Mouse (Mus musculus): ENCODE results near the gene Nrgn. TPM values are rescaled to one million over a fixed set of nuclear protein-coding genes. Genes with fewer than 3 reads are reported as not detected.

Gene Nrgn
- polyA plus RNA-seq, 1 experiment from 2014 or later = 2.0 TPM

- Histone ChIP-seq H3K36me3 (ENCODE audit: poor library complexity, severe bottlenecking) (no peaks in the 10 kb centered on the region), H3K27ac (no peak overlapping the region), H3K9ac (no peak overlapping the region), H3K9me3 (replicated peaks) (no peaks in the 10 kb centered on the region), H3K4me1 (peaks cover 20% of the 10 kb centered on the region), H3K27me3 (peaks cover 74% of the 10 kb centered on the region), H3K4me3 (no peak overlapping the region), H3K4me2 (no peak overlapping the region)
- no peak for ATAC-seq
- 58% methylated on average over 1 of the region's 1 CpGs for WGBS
Observed at GRCm38 (mm10) chr9:37550435-37550834, 2.3 kb downstream of the Nrgn start.

GRCm38 (mm10) chr9:37546889-37547288 lies 5.8 kb downstream of the Nrgn start:
- no peak overlapping the region for H3K27ac ChIP-seq
- H3K27me3 ChIP-seq = peaks cover 62% of the 10 kb centered on the region
- no peaks in the 10 kb centered on the region for H3K9me3 ChIP-seq (replicated peaks)
- H3K36me3 ChIP-seq (ENCODE audit: poor library complexity, severe bottlenecking) = no peaks in the 10 kb centered on the region
- peaks cover 17% of the 10 kb centered on the region for H3K4me1 ChIP-seq
- no peak for ATAC-seq
- WGBS = 76% methylated on average over 1 of the region's 1 CpGs
- no peak overlapping the region for H3K9ac ChIP-seq
- no peak overlapping the region for H3K4me2 ChIP-seq
- H3K4me3 ChIP-seq = no peak overlapping the region

GRCm38 (mm10) chr9:37545847-37546452 lies 6.8 kb downstream of the Nrgn start:
- peaks cover 14% of the 10 kb centered on the region for H3K4me1 ChIP-seq
- no peak overlapping the region for H3K27ac ChIP-seq
- H3K27me3 ChIP-seq = peaks cover 52% of the 10 kb centered on the region
- H3K4me2 ChIP-seq = peak overlapping the region; percentile 8; the same call in 1 of the 2 replicates
- H3K4me3 ChIP-seq = no peak overlapping the region
- H3K36me3 ChIP-seq (ENCODE audit: poor library complexity, severe bottlenecking) = no peaks in the 10 kb centered on the region
- H3K9me3 ChIP-seq (replicated peaks) = no peaks in the 10 kb centered on the region
- no peak for ATAC-seq
- 15% methylated on average over 27 of the region's 27 CpGs for WGBS
- no peak overlapping the region for H3K9ac ChIP-seq

DNA sequence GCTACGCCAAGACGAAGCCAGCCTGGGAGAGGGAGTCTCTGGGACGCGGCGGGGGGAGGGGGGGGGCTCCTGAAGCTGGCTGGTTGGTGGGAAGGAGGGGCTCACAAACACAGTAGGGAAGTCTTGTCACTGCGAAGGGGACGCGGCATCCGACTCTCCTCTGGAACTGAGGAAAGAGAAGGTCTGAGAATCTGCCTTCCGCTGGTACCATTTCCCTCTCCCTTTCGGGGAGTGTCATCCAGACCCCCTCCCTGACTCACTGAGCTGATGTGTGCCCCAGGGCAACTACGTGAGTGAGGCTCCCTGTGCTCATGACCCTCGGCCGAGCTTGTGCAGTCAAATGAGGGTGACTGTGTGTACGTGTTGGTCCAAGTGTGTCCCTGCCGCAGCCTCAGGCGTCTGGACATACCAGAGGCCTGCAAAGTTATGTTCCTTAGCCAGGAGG lies 7.5 kb downstream of the Nrgn start:
- Histone ChIP-seq H3K9ac (no peak overlapping the region), H3K9me3 (replicated peaks) (no peaks in the 10 kb centered on the region), H3K4me2 (peak overlapping the region; percentile 61), H3K27ac (no peak overlapping the region), H3K4me3 (peak overlapping the region; percentile 33), H3K4me1 (peaks cover 14% of the 10 kb centered on the region), H3K36me3 (ENCODE audit: poor library complexity, severe bottlenecking) (no peaks in the 10 kb centered on the region), H3K27me3 (peaks cover 45% of the 10 kb centered on the region)
- peak; percentile 66 for ATAC-seq
- 6% methylated on average over 17 of the region's 17 CpGs for WGBS

DNA sequence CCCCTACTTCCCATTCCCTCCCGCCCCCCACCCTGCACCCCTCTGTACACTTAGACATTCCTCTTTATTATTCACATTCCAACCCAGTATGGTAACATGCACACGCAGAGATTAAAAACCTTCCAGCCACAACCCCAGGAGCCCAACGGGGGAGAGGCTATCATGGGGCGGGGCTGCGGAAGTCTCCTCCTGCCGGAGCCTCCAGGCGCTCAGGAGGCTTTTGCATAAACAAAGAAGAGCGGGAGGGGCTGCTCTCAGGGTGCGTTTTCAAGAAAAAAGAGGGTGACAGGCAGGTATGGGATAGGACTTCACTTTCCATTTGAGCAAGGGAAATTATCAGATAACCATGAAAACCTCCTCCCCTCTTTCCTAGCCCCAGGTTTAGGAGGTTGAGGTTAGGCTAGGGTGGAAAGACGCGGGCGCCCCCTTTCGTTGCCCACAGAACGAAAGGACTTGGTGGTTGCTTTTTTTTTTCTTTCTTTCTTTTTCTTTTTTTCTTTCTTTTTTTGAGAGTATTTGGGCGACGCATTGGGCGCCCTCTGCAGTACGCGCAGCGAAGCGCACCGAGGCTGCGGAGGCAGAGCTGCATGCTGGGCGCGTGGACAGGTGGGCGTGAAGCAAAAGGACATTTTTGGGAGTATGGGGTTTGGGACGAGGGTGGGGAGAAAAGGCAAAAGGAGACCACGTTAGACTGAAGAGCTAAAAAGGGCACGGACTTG lies 8.1 kb downstream of the Nrgn start:
- Histone ChIP-seq H3K27ac (no peak overlapping the region), H3K4me2 (peak overlapping the region; percentile 61), H3K4me1 (peaks cover 14% of the 10 kb centered on the region), H3K27me3 (peaks cover 39% of the 10 kb centered on the region), H3K4me3 (peak overlapping the region; percentile 33), H3K9me3 (replicated peaks) (no peaks in the 10 kb centered on the region), H3K9ac (peak overlapping the region; percentile 34; the same call in 1 of the 2 replicates), H3K36me3 (ENCODE audit: poor library complexity, severe bottlenecking) (no peaks in the 10 kb centered on the region)
- under 1% methylated on average over 29 of the region's 29 CpGs for WGBS
- peak; percentile 74 for ATAC-seq

- Histone ChIP-seq H3K4me3 (peak overlapping the region; percentile 33), H3K9ac (no peak overlapping the region), H3K27ac (no peak overlapping the region), H3K4me2 (peak overlapping the region; percentile 61), H3K9me3 (replicated peaks) (no peaks in the 10 kb centered on the region), H3K27me3 (peaks cover 32% of the 10 kb centered on the region), H3K36me3 (ENCODE audit: poor library complexity, severe bottlenecking) (no peaks in the 10 kb centered on the region), H3K4me1 (peaks cover 14% of the 10 kb centered on the region)
- WGBS = 34% methylated on average over 12 of the region's 12 CpGs
- no peak for ATAC-seq
Observed at GRCm38 (mm10) chr9:37543869-37544440, 8.7 kb downstream of the Nrgn start.

DNA sequence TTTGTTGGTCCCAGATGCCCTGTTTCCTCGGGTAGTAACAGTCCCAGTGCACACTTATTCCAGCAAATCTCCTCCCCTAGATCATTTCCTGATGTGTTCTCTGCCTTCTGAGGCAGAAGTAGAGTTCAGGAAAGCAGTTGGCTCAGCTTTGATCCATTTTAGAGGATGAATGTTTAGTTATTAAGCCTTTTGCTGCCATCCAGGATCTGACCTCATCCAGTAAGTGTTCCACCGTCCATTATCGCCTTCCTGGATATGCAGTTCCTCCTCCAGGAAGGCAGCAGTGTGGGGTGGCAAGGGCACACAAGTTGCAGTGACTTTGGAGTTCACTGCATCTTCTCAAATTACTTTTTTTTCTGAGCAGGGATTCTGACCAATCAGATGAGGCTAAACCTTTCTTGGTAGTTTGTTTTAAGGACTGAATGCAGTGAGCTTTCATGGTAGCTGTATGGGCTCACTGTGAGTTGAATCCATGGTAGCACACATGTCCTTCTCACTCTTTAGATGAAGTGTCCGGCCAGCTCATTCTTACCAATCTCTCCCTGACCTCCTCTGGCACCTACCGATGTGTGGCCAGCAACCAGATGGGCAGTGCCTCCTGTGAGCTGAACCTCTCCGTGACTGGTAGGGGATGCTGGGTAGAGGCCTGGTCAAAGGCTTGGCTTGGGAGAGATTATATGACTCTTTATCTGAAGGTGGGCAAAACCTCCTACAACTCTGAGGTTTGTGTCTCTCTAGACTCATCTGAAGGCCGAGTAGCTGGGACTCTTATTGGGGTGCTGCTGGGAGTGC lies 10.7 kb downstream of the Nrgn start:
- Histone ChIP-seq H3K9me3 (replicated peaks) (no peaks in the 10 kb centered on the region), H3K4me2 (no peak overlapping the region), H3K27ac (no peak overlapping the region), H3K36me3 (ENCODE audit: poor library complexity, severe bottlenecking) (no peaks in the 10 kb centered on the region), H3K9ac (no peak overlapping the region), H3K27me3 (peaks cover 29% of the 10 kb centered on the region), H3K4me1 (peaks cover 14% of the 10 kb centered on the region), H3K4me3 (no peak overlapping the region)
- ATAC-seq = no peak
- 72% methylated on average over 7 of the region's 7 CpGs for WGBS

DNA sequence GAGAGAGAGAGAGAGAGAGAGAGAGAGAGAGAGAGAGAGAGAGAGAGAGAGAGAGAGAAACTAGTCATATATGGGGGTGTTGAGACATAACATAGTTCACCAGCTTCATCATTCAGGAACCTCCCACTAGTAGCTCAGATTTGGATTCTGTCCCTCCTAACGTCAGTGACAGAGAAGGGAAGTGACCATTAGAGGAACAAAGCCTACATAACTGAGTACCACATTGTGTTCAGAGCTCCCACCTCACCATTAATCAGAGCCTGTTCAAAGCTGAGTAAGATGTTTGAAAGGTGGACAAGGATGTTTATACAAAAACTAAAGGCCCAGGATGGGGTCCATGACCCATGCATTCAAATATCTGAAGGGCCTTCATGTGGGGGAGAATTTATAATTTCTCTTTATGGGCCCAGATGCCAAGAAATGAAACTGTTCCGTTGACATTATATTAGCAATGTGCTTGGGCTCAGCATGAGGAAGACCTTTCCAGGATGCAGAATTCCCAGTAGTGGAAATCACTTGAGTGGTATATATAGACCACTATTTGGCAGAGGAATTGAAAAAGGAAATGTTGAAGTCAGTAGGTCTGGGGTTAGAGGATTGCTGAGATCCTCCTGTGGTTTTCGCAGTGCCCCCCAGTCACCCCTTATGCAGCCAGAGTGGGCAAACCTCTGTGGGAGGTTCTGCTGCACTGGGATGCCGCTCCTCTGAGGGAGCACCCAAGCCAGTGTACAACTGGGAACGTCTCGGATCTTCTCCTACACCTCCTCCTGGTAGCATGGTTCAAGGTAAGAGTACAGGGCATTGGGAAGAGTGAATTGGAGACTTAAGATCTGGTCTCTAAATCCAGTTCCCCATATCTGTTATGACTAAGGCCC lies 11.8 kb downstream of the Nrgn start:
- H3K27ac ChIP-seq = no peak overlapping the region
- H3K27me3 ChIP-seq = peaks cover 21% of the 10 kb centered on the region
- no peak overlapping the region for H3K4me2 ChIP-seq
- WGBS = 85% methylated on average over 6 of the region's 6 CpGs
- H3K36me3 ChIP-seq (ENCODE audit: poor library complexity, severe bottlenecking) = no peaks in the 10 kb centered on the region
- no peak for ATAC-seq
- H3K4me1 ChIP-seq = peaks cover 14% of the 10 kb centered on the region
- H3K4me3 ChIP-seq = no peak overlapping the region
- H3K9me3 ChIP-seq (replicated peaks) = no peaks in the 10 kb centered on the region
- no peak overlapping the region for H3K9ac ChIP-seq

GRCm38 (mm10) chr9:37540226-37540625 lies 12.5 kb downstream of the Nrgn start:
- Histone ChIP-seq H3K4me3 (no peak overlapping the region), H3K9ac (no peak overlapping the region), H3K27me3 (peaks cover 14% of the 10 kb centered on the region), H3K27ac (no peak overlapping the region), H3K4me2 (no peak overlapping the region), H3K9me3 (replicated peaks) (no peaks in the 10 kb centered on the region), H3K36me3 (ENCODE audit: poor library complexity, severe bottlenecking) (no peaks in the 10 kb centered on the region), H3K4me1 (peaks cover 10% of the 10 kb centered on the region)
- WGBS = 93% methylated on average over 4 of the region's 4 CpGs
- no peak for ATAC-seq

- ATAC-seq = no peak
- Histone ChIP-seq H3K9me3 (replicated peaks) (no peaks in the 10 kb centered on the region), H3K4me2 (no peak within 1 kb of the TSS), H3K27me3 (peaks cover 8% of the 10 kb centered on the region; the same call in 1 of the 2 replicates), H3K36me3 (ENCODE audit: poor library complexity, severe bottlenecking) (no peaks in the 10 kb centered on the region), H3K4me3 (no peak within 1 kb of the TSS), H3K4me1 (peaks cover 4% of the 10 kb centered on the region; the same call in 1 of the 2 replicates), H3K27ac (no peak within 1 kb of the TSS), H3K9ac (no peak within 1 kb of the TSS)
- WGBS = 50% methylated on average over 23 of the region's 23 CpGs
Observed at GRCm38 (mm10) chr9:37539170-37540025, 13.3 kb downstream of the Nrgn start, which contains the start of gene Vsig2. Gene Vsig2, plus strand, starts transcription at chr9:37539255.
